Mouse (Mus musculus) C2C12 (cell line): Measurements from ENCODE around the gene Soat2. TPM values are rescaled to one million over a fixed set of nuclear protein-coding genes. Genes with fewer than 3 reads are reported as not detected.

Experiments used
- H3K27me3 ChIP-seq: one replicate; pipeline ENCODE4 v1.6.1; 2011; ENCODE audit not compliant: control insufficient read depth, insufficient read depth, insufficient read length
- H3K36me3 ChIP-seq: one replicate; pipeline ENCODE4 v1.6.1; 2011; ENCODE audit not compliant: control insufficient read depth, insufficient read depth
- H3K4me3 ChIP-seq: one replicate; pipeline ENCODE4 v1.5.1; 2011; ENCODE audit warnings: mild to moderate bottlenecking, control low read depth; ENCODE audit not compliant: poor library complexity, insufficient read depth, severe bottlenecking
- H3K79me2 ChIP-seq: one replicate; pipeline ENCODE4 v1.6.1; 2011; ENCODE audit not compliant: control insufficient read depth, insufficient read depth
- H3K79me3 ChIP-seq: one replicate; pipeline ENCODE4 v1.6.1; 2011; ENCODE audit warnings: low read depth, control low read depth
- H3ac ChIP-seq: one replicate; pipeline ENCODE3; 2011; ENCODE audit warnings: low read depth; ENCODE audit not compliant: control insufficient read depth, insufficient read length
- CEBPB ChIP-seq: IDR thresholded peaks from one replicate; pipeline ENCODE4 v1.6.1; 2011; ENCODE audit warnings: low read depth, mild to moderate bottlenecking, control low read depth, moderate library complexity
- CTCF ChIP-seq: IDR thresholded peaks from one replicate; pipeline ENCODE4 v1.5.1; 2011; ENCODE audit not compliant: control insufficient read depth, insufficient read depth, insufficient read length
- FOSL1 ChIP-seq: IDR thresholded peaks from one replicate; pipeline ENCODE4 v1.8.0; 2011; ENCODE audit warnings: mild to moderate bottlenecking, low read length; ENCODE audit not compliant: poor library complexity, insufficient read depth, severe bottlenecking
- MAX ChIP-seq: IDR thresholded peaks from one replicate; pipeline ENCODE4 v1.6.1; 2011; ENCODE audit warnings: mild to moderate bottlenecking, control low read depth
- MYOD1 ChIP-seq: IDR thresholded peaks from one replicate; pipeline ENCODE4 v1.6.1; 2011; ENCODE audit warnings: low read depth; ENCODE audit not compliant: control insufficient read depth, insufficient read length
- MYOG ChIP-seq: IDR thresholded peaks from one replicate; pipeline ENCODE4 v1.6.1; 2011; ENCODE audit not compliant: control insufficient read depth, insufficient read length; ENCODE audit errors: extremely low read depth
- USF1 ChIP-seq: IDR thresholded peaks from one replicate; pipeline ENCODE4 v1.6.1; 2011; ENCODE audit warnings: low read depth, mild to moderate bottlenecking, control low read depth, moderate library complexity
- polyA plus RNA-seq: library from polyadenylated mRNA; unstranded; fragments of >200 nt; fragmentation: generic; extraction: Trizol; gene quantifications from one replicate; pipeline ENCODE4 v1.2.1, GENCODE M21; 2012; ENCODE audit warnings: missing spikeins

Soat2 gene
- polyA plus RNA-seq, 1 experiment: 0.06 TPM

DNA sequence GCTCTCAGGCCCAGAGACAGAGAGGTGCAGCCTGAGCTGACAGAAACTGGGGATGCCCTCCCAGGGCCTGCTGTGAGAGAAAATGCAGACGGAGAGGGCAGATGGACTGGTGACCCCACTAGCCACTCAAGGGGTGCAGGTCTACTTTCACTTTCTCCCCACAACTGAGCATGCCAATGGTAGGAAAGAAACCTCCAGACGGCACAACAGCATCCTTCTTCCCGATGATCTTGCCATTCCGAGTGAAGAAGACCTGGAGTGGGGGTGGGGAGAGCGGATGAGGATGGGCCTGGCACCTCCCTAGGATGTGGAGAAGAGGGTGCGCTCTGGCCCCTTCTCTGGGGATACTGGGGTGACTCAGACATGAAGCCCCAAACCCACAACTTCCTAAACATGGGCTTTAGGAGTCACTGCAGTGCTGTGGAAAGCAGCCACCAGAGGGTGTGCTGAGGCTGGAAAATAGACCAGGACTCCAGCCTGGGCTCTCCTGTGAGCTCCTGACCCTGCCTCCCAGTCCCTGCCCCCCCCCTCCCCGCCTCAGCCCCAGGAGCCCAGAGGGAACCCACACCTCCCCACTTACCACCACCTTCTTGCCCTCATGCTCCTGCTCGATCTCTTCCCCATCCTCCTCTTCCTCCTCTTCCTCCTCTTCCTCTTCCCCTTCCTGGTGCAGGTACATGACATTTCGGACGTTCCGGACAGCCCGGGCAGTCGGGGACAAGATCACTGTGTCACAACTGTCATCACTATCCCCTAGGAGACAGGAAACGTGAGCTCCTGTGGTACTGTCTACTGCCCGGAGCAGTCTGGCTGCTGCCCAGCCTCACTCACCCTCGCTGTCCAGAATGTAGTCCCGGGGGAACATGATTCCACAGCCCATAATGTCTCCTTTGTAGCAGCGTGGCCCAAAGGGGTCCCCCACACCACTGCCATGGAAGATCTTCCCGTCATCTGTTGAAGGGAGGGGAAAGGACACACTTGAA, 32.6 kb upstream of the Soat2 start:
- no peak overlapping the region for H3K4me3 ChIP-seq
- no peaks in the 10 kb centered on the region for H3K79me3 ChIP-seq
- no peaks in the 10 kb centered on the region for H3K27me3 ChIP-seq
- no peak overlapping the region for H3ac ChIP-seq
- H3K36me3 ChIP-seq: peaks cover 85% of the 10 kb centered on the region
- TF ChIP-seq CTCF (peak; percentile 11), MYOD1 (no peak)
- no peaks in the 10 kb centered on the region for H3K79me2 ChIP-seq

DNA sequence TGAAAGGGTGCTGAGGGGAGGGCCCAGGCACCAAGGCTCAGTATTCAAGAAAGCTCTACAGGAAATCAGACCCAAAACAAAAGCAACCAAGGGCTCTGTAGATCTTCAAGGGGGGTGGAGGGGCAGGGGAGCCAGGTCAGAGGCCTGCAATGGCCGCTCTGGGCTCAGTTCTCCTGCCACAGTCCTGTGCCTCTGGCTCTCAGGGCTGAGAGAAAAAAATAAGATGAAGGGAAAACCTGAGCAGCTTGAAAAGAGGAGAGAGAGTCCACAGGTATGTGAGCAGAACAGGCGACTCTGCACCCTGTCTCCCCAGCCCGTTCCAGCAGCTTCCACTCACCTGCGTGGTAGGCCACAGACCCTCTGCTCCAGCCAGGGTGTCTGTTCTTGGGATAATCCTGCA, 31.7 kb upstream of the Soat2 start:
- H3K79me3 ChIP-seq: no peaks in the 10 kb centered on the region
- H3K27me3 ChIP-seq: no peaks in the 10 kb centered on the region
- H3K79me2 ChIP-seq: no peaks in the 10 kb centered on the region
- no peak for TF ChIP-seq MYOD1
- TF ChIP-seq MYOG: no peak
- no peak for TF ChIP-seq CEBPB
- no peak for TF ChIP-seq FOSL1
- peaks cover 77% of the 10 kb centered on the region for H3K36me3 ChIP-seq
- no peak overlapping the region for H3ac ChIP-seq
- no peak overlapping the region for H3K4me3 ChIP-seq

DNA sequence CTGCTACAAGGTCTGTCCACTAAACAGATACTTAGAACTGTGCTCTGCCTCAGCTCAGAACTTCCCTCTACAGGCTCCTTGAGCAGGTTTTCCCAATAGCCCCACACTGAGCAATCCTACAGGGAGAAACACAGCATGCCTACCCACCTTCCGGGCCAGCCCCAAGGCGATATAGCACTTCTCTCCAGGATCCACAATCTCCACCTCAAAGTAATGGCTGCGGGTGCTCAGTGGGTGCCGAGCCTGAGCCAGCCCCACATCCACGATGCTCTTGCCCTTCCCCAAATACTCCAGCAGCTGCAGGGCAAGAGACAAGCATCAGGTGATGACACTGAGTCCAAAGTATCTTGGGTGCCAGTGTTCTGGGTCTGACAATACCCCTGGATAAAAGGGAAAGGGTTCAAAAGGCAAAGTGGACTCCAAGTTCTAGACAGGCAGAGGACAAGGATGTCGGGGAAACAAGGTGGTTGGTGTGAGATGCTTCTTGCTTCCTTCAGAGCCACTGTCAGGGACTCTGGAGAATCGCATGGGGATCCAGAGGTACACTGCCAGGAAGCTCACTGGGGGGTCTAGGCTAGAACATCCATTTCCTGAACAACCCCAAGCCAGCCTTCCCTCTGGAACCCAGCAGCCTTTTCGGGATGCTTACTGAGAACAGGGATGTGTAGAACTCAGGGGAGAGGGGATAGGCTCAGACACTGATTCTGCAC, 31.1 kb upstream of the Soat2 start:
- Histone ChIP-seq H3K36me3 (peaks cover 71% of the 10 kb centered on the region), H3K79me3 (no peaks in the 10 kb centered on the region), H3K79me2 (no peaks in the 10 kb centered on the region), H3K4me3 (no peak overlapping the region), H3ac (no peak overlapping the region), H3K27me3 (no peaks in the 10 kb centered on the region)
- no peak for TF ChIP-seq MAX

DNA sequence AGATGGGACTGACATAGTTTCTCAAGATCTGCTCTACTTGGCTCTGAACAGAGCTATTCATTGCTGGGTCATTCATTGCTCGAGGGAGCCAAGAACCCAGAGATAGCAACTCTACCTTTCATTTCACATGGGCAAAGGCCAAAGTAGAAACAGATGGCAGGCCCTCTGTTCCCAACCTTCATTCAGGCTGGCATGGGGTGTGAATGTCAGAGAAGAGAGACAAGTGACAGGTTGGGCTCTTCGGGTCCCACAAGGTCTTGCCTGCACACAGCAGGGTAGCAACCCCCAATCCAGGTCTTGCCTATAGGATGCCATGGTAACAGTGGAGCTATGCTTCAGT, 30.5 kb upstream of the Soat2 start:
- peaks cover 72% of the 10 kb centered on the region for H3K36me3 ChIP-seq
- no peak for TF ChIP-seq CTCF
- TF ChIP-seq MYOD1: no peak
- TF ChIP-seq CEBPB: no peak
- TF ChIP-seq FOSL1: no peak
- no peak for TF ChIP-seq USF1
- TF ChIP-seq MYOG: no peak
- no peak for TF ChIP-seq MAX

DNA sequence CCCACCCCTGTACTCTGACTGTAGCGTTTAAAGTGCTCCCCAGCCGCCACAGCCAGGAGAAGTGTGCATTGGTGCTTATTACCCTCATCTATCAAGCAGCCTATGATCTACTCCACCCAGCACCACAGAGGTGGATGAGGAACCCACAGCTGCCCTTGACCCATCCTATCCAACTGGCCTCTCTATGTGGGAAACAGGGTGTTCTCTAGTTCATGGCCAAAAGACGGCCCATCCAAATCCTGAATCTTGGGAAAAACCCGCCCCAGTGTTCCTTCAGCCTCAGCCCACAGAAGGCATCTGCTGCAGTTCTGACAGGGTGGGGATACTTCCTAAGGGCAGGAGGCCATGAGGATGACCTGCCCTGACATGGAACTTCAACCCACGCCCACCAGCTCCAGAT, 29.8 kb upstream of the Soat2 start:
- Histone ChIP-seq H3K4me3 (no peak overlapping the region), H3K79me3 (no peaks in the 10 kb centered on the region), H3K36me3 (peaks cover 71% of the 10 kb centered on the region), H3ac (no peak overlapping the region), H3K79me2 (no peaks in the 10 kb centered on the region), H3K27me3 (no peaks in the 10 kb centered on the region)
- TF ChIP-seq USF1 (no peak), MYOG (no peak), MYOD1 (no peak), CTCF (no peak), CEBPB (no peak), FOSL1 (no peak), MAX (no peak)

More for the DNA sequence above, 30.5 kb upstream of the Soat2 start:
- no peaks in the 10 kb centered on the region for H3K79me2 ChIP-seq
- H3K79me3 ChIP-seq: no peaks in the 10 kb centered on the region
- no peaks in the 10 kb centered on the region for H3K27me3 ChIP-seq
- no peak overlapping the region for H3ac ChIP-seq
- no peak overlapping the region for H3K4me3 ChIP-seq

DNA sequence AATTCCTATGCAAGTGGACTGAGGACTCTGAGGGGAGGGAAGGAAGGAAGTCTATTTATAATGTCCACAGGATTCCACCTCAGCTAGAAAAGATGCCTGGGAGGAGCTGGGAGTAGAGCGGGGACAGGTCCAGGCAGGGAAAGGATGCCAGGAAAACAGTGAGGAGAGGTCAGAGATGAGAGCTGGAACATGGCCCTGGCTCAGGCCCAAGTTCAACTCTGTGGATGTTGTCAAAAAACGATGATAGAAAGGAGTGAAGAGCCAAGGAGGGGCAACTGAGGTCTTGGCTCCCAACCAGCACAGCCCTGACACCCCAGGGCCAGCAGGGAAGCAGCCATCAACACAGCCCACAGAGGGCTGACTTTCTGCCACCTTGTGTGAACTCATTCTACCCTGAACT, 24.0 kb upstream of the Soat2 start:
- TF ChIP-seq FOSL1: no peak
- no peak for TF ChIP-seq MAX
- TF ChIP-seq USF1: no peak
- TF ChIP-seq MYOG: no peak
- TF ChIP-seq CTCF: no peak
- no peak for TF ChIP-seq CEBPB
- no peak for TF ChIP-seq MYOD1
- Histone ChIP-seq H3K36me3 (peaks cover 71% of the 10 kb centered on the region), H3K79me3 (no peaks in the 10 kb centered on the region), H3K4me3 (no peak overlapping the region), H3ac (no peak overlapping the region), H3K27me3 (no peaks in the 10 kb centered on the region), H3K79me2 (no peaks in the 10 kb centered on the region)
